Mouse (Mus musculus): ENCODE data around the gene Cyb5d1. TPM values are rescaled to one million over a fixed set of nuclear protein-coding genes. Genes with fewer than 3 reads are reported as not detected.

Cyb5d1 gene
- total RNA-seq, 2 experiments from 2014 or later: 43.6 to 45.0 TPM

DNA sequence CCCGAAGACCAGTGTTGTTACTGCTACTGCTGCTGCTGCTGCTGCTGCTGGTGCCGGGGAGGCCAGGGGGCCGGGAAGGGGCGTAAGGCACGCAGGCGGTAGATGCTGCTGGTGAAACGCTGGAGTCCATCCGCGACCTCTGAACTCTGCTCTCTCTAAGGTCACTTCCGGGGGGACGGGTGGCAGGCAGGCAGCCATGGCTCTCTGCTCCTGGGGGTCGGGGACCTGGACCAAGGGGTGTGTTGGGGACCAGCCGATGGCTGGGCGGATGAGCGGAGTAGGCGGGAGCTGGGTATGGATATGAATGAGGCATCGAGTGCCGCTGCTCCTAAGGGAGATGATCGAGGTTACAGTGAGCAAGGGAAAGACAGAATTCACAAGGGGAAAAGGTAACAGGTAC lies 10.9 kb upstream of the Cyb5d1 start:
- no peak for TF ChIP-seq CTCF (conservative IDR thresholded peaks at IDR 0.05)
- no peak for DNase-seq (ENCODE audit: low spot score in 2 of 2)
- no peak overlapping the region for H3K27ac ChIP-seq

DNA sequence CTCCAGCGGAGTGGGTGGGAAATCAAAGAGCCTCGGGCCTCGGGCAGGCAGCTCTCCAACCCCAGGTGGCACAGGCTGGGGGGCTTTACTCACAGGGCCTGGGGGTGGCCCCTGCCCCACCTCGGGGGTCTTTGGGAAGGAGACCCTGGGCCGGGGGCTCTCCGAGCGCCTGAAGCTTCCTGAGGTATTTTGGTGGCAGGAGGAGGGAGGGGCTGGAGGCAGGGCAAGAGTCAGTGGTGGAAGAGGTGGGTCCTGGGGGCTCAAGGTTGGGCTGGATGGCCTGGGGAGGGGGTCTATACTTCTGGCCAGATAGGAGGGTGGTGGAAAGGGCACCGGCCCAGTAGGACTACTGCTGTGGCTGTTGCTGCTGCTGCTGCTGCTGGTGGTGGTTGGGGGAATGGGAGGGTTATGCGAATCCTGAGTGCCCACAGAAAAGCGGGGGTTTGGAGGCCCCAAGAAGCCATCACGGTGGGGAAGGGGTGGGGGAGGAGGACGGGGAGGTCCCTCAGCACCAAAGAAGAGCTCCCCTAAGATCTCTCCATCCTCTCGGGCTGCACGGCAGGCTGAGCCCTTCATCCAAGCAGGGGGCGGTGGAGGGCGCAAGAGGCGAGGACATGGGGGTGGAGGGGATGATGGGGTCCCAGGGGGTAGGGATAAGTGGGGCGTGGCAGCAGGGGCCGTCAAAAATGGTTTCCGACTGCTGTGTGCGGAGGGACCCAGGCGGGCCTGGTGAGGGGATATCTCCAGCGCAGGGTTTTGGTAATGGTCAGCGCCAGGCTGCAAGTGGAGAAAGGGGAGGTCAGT lies 10.2 kb upstream of the Cyb5d1 start:
- no peak for DNase-seq (ENCODE audit: low spot score in 2 of 2)
- no peak for TF ChIP-seq CTCF (conservative IDR thresholded peaks at IDR 0.05)
- H3K27ac ChIP-seq: no peak overlapping the region
- H3K4me3 ChIP-seq: no peak overlapping the region

More for the DNA sequence above, 10.9 kb upstream of the Cyb5d1 start:
- no peak overlapping the region for H3K4me3 ChIP-seq

DNA sequence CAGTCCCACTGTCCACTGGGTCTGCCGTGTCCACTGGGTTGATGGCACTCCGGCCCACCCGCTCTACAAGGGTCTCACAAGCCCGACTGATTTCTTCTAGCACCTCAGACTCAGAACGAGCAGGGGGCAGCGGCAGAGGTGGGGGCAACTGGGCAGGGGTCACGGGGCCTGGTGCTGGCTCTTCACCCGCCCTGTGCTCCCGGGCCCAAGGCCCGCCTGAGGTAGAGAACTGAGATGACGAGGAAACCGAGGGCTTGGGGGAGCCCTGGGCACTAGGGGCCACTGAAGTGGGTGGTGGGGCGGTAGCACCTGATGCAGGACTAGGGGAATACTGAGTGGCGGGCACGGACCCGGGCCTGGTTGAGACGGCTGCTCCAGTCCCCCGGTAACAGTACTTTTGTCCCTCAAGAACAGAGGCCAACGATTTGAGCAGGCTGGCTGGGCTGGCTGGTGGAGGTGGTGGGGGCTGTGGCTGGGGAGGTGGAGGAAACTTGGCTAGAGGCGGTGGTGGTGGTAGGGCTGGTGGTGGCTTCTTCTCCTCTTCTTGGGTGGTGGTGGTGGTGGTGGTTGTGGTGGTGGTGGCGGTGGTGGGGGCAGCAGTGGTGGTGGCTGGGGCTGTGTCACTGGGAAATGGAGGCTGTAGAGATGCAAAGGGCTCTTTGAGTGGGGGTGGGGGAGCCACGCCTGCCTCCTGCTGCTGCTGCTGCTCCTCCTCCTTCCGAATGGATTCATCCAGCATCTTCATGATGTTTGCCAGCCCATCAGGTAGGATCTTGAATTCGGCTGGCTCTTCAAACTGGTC lies 9.4 kb upstream of the Cyb5d1 start:
- TF ChIP-seq CTCF (conservative IDR thresholded peaks at IDR 0.05): no peak
- no peak overlapping the region for H3K27ac ChIP-seq
- no peak overlapping the region for H3K4me3 ChIP-seq
- no peak for DNase-seq (ENCODE audit: low spot score in 2 of 2)

DNA sequence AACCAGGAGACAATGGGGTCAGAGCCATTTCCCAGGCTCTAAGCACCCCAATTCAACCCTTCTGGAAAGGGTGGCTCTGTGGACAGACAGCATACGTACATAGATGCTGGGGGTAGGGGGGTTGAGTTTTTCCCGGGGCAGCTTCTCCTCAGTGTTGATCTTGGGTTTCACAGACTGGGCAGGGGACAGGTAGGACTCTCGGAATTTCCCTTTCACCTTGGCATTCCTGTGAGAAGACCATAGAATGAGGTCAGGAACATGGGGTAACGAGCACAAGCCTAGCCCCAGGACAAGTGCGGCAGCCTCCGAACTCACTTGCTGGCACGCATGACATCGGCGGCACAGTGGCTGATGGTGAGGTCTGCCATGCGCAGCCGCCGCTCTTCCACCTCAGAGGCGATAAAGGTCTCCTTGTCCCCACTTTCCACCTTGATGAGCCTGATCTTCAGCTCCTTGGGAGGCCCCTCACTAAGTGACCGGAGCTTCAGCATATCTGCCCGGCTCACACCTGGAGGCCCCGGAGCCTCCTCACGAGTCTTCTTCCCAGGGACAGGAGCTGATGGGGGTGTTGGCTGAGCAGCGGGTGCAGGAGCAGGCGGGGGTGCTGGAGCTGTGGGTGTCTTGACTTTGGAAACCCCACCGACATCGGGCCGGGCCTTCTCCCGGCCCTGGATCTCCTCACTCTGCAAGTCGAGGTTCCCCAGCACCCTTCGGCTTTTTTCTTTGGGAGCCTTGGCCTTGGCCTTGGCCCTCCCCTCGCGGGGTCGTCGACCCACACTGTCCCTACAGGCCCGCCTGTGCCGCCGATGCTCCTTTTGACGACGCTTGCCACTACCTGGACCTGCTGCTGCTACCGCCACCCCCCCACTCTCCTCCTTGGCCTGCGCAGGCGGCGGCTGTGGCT lies 8.5 kb upstream of the Cyb5d1 start:
- no peak overlapping the region for H3K27ac ChIP-seq
- DNase-seq (ENCODE audit: low spot score in 2 of 2): no peak
- no peak overlapping the region for H3K4me3 ChIP-seq
- TF ChIP-seq CTCF (conservative IDR thresholded peaks at IDR 0.05): no peak

DNA sequence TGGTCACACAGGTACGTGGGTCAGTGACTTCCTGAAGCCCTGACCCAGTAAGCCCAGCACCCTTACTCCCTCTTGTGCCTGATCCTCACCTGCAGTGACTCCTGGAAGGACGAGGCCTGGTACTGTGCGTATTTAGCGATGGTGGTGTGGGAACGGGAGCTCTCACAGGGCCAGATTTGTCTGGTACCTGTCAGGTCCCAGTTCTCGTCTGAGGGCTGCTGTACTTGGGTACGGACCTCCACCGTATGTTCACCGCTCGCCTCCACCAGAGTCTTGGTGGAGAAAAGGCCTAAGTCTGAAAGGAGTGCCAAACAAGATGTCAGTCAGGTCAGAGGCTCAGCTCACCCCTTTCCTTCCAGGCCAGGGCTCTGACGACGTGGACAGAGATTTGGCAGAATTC lies 6.6 kb upstream of the Cyb5d1 start:
- DNase-seq (ENCODE audit: low spot score in 2 of 2): no peak
- no peak for TF ChIP-seq CTCF (conservative IDR thresholded peaks at IDR 0.05)
- no peak overlapping the region for H3K27ac ChIP-seq
- no peak overlapping the region for H3K4me3 ChIP-seq

DNA sequence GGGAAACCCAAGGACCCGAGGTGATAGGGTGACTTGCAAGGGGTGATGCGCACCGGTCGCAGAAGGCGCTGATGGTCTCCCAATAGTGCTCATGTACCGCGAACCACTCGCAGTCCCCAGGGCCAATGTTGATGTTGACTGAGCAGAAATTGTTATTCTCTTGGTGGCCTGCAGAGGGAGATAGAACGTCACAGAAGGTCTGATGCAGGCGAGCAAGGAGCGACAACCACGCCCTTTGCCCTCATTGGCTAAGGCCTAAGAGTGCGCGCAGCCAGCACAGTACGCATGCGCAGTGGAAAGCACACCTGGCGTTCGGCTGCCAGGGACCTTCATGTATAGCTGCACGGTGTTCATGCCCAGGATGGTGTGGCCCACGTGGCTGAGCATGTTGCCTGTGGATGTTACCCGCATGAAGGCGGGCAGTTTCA lies 5.8 kb upstream of the Cyb5d1 start:
- peak; percentile 89 to 93 for DNase-seq (ENCODE audit: low spot score in 2 of 2)
- peak; percentile 95 for TF ChIP-seq CTCF (conservative IDR thresholded peaks at IDR 0.05)
- Histone ChIP-seq H3K27ac (peak overlapping the region; percentile 58), H3K4me3 (no peak overlapping the region)

DNA sequence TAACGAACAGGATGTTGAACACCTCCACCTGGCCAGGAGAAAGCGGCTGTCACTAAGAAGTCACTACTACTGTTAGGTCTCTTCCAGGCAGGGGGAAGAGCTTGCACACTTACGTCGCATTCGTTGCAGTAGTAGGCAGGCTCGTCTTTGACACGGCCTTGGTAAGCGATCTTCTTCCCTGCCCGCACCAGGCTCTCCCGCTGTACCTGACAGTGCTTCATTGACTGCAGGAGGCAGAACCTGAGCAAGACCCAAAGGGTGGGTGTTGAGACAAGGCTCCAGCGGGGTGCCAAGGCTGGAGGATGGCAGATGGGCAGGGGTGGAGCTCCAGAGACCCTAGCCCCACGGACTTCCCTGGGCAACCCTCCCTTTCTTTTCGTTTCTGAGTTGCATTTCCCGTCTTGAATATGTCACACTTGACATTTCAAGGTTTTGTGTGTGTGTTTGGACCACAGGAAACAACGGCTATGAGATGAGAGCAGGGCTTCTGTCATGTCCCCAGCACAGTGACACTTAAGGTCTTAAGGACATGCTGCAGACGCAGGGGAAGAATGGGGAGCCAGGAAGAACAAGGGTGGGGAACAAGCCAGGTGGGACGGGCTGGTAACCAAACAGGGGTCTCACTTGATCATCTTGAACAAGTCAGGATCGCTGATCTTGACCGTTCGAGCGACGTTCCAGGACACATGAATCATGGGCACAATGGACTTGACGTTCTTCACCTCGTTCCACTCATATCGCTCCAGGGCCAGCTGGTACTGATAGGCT lies 4.8 kb upstream of the Cyb5d1 start:
- H3K27ac ChIP-seq: no peak overlapping the region
- H3K4me3 ChIP-seq: no peak overlapping the region
- no peak for TF ChIP-seq CTCF (conservative IDR thresholded peaks at IDR 0.05)
- no peak for DNase-seq (ENCODE audit: low spot score in 2 of 2)

DNA sequence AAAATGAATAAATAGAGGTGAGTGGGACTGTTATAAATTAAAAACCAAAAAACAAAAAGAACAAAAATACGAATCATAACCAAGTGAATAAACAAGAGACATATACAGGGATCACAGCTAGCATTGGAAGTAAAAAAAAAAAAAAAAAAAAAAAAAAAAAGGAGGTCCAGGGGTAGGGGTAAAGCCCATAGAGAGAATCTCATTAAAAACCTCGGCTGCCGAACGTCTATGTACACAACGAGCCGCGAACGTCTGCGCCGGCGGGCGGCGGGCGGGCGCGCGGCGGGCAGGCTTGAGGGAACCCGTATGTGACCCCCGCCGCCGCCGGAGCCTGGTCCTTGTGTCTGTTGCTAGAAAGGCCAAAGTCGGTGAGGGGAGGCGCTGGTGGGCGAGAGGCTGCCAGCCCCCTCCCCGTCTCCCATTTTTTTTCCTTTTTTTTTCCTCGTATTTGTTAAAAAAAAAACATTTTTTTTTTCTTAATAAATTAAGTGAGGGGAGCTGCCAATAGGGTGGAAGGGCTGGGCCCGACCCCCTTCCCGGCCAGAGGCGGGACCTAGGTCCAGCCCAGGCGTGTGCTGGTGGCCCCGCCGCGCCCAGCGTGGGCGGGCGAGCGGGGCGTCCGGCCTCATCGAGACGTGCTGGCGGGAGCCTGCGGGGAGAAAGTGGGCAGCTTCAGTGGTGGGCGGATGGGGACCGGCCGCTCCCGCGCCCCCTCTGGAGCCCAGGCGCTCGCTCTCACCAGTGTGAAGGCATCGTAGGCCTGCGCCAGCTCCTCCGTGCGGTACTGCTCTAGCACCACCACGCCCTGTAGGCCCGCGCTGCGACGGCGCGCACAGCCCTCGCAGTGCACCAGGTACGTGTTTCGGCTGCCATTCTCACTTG lies 4.0 kb upstream of the Cyb5d1 start:
- no peak for DNase-seq (ENCODE audit: low spot score in 2 of 2)
- H3K27ac ChIP-seq: no peak overlapping the region
- no peak for TF ChIP-seq CTCF (conservative IDR thresholded peaks at IDR 0.05)
- no peak overlapping the region for H3K4me3 ChIP-seq

DNA sequence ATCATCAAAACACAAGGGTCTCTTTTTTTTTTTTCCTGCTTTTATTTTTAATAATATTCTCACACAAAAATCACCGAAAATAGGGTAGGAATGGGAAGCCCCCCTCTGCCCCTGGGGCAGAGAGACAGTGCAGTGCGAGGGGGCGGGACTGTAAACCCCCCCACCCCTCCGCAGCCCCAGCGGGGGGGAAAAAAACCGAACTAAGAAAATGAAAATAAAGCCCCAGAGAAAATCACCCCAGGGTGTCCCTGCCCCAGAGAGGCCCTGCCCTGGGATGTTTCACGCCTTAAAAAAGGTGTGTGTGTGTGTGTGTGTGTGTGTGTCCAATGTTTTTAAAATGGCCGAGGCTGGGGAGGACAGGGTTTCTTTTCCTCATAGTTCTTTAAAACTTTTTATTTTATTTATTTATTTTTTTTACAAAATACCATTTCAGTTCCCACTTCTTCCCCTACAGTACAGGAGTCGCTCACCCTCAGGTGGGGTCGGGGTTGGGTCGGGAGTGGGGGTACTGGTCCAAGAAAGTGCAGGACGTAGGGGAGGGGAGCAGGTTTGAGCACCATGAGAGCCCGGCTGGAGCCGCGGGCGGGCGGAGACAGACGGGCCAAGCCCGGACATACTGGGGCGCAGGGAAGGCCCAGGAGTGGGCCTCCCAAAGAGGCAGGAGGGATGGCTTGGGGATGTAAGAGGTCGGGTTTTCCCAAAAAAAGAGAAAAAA lies 3.2 kb upstream of the Cyb5d1 start:
- DNase-seq (ENCODE audit: low spot score in 2 of 2): no peak
- no peak for TF ChIP-seq CTCF (conservative IDR thresholded peaks at IDR 0.05)
- H3K4me3 ChIP-seq: peak overlapping the region; percentile 70; the same call in 1 of the 2 replicates
- peak overlapping the region; percentile 98 for H3K27ac ChIP-seq

DNA sequence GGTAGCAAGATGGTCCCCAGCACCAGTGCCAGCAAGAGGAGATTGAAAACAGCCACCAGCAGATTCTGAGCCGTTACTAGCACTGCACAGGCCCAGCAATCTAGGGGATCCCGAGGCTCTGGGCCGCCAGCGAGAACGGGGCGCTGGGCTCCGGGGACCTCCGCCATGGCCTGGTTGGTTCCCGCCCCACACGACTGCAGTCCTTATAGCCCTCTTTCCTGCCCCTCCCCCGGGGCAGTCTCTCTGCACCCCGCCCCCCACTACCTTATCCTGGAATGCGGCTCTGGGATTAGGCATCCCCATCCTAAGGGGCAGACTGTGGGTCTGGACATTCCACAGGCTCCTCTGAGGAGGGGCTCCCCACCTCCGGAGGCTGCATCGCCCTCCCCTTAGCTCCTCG lies 2.6 kb upstream of the Cyb5d1 start, which contains the start of gene Tmem88:
Gene Tmem88, minus strand, starts transcription at position 176 of the 400 bp plus-strand sequence.
- H3K4me3 ChIP-seq: peak within 1 kb of the TSS; percentile 70
- no peak for TF ChIP-seq CTCF (conservative IDR thresholded peaks at IDR 0.05)
- no peak for DNase-seq (ENCODE audit: low spot score in 2 of 2)

More for the DNA sequence above, 2.6 kb upstream of the Cyb5d1 start, which contains the start of gene Tmem88:
- peak within 1 kb of the TSS; percentile 98 for H3K27ac ChIP-seq

All from layer of hippocampus, adult 2 months (tissue).